Mouse (Mus musculus): ENCODE data around the gene P4ha2.
A peak's percentile ranks its signal among the peaks of the same experiment; 100 is the strongest.

P4ha2 gene

DNA sequence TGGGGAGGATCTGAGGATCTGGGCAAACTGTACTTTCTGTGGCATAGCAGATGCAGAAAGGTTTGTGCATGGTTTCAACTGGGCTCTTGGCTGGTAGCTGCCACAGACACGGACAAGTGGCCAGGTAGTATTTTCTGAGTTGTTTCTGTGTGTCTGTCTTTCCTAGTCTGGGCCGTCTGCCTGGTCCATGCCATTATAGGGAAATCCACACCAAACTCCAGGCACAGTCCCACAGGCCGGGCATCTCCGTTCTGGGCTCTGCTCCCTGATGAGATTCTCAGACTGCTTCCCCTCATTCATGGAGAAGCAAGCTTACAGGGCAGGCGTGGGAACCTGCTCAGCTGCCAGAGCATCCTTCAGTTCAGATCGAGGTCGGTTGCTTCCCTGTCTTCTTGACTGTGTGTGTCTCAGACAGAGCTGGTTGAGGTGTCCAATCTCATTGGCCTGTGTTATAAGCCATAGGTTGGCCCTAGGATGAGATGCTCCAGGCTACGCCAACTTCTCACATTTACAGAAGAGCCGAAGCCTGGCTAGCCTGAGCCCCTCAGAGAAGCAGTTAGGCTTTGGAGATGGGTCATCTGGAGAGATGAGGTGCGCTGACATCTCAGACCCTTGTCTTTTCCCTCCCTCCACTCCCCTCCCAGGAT lies at the start of gene P4ha2:
TSS of gene P4ha2 (plus strand) at position 51 of the 647 bp plus-strand sequence.
- DNase-seq, result no peak

- no peak for DNase-seq
These were observed 49.7 kb upstream of the P4ha2 start for GRCm38 (mm10) chr11:54050205-54050604.

DNA sequence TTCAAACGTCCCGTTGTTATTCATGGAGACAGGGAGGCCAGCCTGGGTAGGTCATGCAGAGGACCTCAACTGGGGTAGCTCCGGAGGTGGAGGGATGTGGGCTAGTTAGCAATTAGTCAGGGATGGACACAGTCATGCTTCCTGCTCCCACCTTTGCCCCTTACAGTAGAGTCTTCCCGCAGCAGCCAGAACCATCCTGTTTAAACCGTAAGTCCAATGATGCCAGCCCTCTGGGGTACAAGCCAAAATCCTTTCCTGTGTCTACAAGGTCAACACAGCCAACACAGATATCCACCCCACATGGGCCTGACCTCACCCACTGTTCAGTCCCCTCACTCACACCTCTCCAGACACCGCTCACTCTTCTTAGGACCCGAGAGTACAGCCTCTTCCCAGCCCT lies 48.7 kb upstream of the P4ha2 start:
- DNase-seq, result no peak

- DNase-seq, result no peak
These were observed 47.8 kb upstream of the P4ha2 start for GRCm38 (mm10) chr11:54052128-54052527.

- DNase-seq, result no peak
These were observed 46.8 kb upstream of the P4ha2 start for GRCm38 (mm10) chr11:54053090-54053489.

DNA sequence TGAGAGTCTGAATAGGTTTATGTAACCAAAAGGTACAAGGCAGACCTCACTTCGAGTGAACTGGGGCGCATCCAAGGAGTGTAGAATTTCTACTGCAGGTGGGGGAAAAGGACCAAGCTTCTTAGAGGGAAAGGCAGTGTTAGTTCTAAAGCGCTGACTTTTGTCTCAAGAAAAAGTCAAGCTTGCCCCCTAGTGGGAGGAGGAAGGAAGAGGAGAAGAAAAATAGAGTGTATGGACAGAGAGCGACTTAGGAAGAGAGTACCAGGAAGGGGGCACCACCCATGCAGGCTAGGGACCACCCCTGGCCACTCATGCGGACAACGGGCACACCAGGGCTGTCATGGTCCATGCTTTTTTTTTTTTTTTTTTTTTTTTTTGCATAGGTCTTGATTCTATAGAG lies 45.6 kb upstream of the P4ha2 start:
- DNase-seq, result peak in 1 of 2 experiments; percentile 54

DNA sequence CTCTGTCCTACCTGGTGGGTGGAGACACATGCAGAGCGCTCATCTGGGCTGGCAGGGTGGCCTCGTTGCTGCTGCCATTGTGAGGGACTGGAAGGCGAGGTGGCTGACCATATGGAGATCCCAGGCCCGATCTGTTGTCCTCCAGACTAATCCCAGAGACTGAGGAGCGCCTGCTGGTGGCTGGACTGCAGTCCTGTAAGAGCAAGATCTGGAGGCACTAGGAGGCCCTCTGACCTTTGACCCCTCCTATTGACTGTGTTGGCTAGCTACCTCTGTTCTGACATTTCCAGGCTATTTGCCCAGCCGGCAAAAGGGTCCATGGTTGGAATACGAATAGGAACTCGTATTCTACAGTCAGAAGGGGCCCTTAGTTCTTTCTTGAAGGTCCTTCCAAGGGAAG lies 43.8 kb upstream of the P4ha2 start:
- DNase-seq, result no peak

GRCm38 (mm10) chr11:54057428-54057827 lies 42.5 kb upstream of the P4ha2 start:
- no peak for DNase-seq

DNA sequence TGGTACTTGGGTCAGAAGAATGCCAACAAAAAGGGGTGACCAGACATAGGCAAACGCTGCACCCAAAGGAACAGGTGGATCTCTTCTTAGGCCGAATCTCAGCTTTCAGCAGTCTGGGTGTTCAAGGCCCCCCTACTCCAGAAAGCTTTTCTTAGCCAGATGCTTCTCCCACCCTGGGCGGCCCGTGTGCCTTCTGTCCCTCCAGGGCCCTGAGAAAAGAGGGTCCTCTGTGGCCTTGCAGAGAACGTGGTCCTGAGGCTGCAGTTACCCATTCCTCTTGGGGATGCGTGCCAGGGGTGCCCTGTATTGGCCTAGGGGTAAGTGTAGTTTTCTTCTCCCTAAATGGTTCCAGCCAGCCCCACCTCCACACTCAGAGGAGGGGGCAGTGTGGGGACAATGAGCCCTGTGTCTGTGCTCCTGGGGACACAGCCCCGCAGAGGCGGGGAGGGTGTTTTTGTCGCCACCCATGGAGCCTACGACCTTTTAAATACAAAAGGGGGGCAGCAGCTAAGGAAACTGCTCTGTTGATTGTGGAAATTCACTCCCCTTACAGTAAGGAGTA lies 41.8 kb upstream of the P4ha2 start:
- no peak for DNase-seq

DNA sequence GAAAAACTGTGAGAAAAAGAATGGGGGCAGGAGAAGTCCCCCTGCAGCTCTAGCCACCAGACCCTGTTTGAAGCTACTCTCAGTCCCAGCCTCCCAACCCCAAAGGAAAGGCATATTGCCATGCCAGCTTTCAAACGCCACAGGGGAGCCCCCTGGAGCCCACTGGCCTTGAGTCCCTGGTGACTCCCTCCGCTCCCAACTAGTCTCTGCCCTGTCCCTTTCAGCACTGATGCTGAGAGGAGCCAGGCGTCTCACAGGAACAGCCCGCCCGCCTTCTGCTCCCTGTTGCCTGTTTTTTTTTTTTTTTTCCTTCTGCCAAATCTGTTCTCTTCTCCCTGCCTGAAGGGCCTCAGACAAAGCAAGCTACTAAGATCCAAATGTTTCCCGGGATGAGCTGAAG lies 41.3 kb upstream of the P4ha2 start:
- no peak for DNase-seq

DNA sequence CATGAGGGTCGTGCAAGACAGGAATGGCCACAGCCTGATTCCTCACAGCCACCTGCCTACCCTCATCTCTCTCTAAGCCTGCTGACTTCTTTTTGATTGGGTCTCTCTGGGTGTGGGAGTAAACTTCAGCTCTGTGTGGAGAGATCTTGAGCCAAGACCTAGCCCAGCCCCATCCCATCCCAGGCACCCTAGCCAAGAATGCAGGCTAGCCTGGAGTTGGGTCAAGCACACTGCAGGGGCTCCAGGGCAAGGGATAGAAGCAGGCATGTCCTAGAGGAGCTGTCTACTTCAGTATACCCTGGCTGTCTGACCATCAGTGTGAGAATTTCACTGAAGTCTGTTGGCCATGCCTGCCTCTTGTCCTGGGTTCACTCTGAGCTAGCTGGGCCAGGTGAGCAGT lies 40.4 kb upstream of the P4ha2 start:
- DNase-seq, result no peak

DNA sequence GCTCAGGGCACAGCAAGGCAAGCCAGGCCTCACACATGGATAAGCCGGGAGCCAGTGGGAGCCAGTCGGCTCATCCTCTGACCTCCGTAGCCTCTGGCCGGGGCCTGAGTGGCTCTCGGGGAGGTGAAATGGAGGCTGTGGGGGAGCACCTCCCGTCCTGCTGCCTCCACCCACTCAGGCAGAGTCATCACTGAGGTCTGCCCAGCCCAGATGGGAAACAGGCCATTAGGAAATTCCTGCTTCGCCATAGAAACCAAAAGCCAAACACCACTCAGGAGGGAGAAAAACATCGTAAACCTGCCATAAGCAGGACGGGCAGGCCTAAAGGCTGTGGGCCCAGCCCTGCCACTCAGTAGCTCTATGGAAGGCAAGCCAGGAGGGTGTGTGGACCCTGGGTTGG lies 39.6 kb upstream of the P4ha2 start:
- peak; percentile 58 to 65 for DNase-seq

- no peak for DNase-seq
These were observed 37.7 kb upstream of the P4ha2 start for GRCm38 (mm10) chr11:54062086-54062752.

DNA sequence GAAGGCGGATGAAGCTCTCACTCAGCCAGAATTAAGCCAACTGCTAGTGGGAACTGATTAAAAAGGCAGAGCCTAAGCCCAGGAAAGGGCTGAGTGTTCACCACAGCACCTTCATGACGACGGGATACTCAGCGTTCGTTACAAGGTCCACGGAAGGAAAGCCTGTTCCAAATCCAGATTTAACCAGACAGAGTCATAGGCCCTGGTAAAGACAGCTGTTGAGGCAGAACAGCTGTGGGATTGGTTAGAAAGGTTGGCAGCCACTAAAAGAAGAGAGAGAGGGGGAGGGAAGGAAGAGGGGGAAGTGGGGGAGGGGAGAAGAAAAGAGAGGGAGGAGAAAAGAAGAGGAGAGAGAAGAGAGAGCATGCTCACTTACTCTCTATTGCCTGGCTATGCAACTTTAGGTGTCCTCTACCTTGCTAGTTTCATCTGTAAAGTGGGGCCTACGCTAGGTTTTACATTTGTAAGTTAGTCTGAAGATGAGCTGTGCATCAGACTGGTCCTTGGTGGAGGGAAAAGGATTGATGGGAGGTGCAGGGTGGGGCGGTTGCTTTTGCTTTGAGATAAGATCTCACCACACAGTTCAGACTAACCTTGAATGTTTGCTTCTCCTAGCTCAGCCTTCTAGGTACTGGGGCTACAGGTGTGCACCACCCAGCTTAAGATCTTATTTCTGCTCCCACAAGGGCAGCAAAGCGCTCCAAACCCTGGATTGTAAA lies 37.0 kb upstream of the P4ha2 start:
- no peak for DNase-seq

- no peak for DNase-seq
These were observed 36.5 kb upstream of the P4ha2 start for GRCm38 (mm10) chr11:54063472-54063775.

DNA sequence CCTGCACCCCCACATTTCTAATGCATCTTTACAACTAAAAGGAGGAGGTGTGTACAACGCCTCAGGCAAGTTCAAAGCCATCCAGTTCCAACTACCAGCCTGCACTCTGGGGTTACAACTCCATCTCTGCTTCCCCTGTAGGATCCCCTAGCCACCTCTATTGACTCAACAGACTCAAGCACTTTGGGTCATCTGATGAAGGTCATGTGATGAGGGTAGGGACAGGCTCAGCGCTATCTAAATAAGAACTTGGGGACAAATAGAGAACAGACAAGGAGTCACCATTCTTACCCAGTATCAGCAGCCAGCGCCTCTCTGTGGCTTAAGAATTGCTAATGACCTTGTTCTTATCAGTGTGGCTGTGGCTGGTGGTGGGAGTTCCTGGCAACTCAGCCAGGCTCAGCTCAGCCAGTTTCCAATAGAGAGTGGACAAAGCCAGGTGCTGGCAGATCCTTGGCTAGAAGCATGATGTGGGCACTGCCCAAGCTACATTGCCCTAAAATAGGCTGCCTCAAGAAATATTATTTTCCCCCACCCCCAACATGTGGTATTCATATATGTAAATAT lies 35.4 kb upstream of the P4ha2 start:
- no peak for DNase-seq

GRCm38 (mm10) chr11:54065106-54065914 lies 34.6 kb upstream of the P4ha2 start:
- no peak for DNase-seq

DNA sequence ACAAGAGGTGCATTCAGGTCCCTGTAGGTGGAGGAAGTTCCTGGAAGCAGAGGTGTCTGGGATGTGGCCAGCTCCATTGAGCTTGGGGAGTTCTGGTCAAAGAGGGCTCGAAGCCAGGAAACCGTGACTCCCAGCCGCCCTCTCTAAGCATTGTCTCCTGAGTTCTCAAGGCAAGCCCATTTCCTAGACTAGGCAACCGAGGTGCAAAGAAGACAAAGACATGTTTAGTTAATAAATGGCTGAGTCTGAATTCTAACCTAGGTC lies 34.0 kb upstream of the P4ha2 start:
- DNase-seq, result no peak

DNA sequence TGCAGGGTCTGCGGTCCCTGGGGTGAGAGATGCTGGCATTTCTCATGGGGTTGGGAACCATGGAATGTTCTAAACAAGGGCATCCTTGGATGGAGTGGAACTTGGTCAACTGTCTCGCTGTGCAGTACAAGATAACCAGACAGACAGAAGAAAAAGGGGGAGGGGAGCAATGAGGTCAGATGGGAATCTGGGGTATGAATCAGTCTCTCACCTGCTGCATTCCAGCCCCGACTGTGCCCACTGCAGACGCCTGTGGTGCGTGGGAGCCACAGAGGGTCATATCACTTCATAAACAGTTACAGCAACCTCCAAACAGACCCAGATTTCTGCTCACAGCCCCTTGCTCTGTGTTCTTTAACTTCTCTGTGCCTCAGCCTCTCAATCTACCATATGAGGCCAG lies 33.5 kb upstream of the P4ha2 start:
- DNase-seq, result no peak

DNA sequence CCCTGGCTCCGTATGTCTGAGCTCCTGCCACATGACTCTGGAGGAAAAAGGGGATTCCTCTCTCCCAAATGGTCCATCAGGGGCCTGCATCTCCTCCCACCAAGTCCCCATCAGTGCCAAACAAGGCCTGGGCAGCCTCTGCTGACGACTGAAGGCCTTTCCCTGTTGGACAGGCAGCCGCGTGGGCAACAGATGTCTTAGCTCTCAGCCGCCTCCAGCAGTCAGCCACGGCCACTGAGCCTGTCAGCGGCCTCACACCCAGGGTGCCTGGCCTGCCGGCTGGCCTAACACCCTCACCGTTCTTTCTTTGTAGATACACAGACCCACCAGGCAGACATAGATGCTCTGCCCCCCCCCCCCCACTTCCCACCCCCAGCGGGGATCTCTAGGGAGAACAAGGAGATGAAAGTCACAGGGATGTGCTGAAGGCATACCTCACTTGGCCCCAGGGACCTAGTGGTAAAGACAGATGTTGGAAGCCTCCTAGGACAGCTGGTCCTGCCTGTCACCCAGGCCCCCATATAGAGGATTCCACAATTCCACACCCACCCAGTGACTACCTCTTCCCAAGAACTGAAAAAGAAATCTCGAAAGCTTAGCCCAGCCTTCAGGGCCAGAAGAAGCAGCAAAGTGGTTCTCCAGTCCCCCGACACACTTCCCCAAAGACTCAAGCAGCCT lies 32.4 kb upstream of the P4ha2 start:
- peak; percentile 63 to 89 for DNase-seq

DNA sequence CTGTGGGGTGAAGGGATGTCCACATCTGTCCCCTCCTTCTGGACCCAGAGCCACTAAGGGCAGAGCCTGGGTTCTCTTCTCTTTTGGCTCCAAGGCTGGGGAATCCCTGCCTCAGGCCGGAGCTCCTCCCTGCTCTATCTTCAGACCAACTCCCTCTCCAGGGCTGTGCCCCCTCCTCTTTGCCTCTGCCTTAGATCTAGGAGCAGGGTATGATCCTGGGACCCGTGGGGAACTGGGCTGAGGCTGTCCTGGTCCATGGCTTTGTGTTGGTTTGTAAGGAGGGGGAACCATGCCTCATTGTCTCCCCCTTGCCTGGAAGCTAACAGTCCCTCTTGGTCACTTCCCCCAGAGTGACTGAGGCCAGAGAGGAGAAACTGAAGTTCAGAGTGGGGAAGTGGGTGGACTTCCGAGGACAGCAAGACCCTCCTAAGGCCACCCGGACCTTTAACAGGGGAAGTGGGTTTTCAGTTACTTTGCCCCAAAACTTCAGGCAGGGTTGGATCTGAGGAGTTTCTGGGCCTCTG lies 31.8 kb upstream of the P4ha2 start:
- DNase-seq, result no peak

All from lung, postnatal 4 days (tissue).